Mouse (Mus musculus): Measurements from ENCODE around the gene Amph.

DNA sequence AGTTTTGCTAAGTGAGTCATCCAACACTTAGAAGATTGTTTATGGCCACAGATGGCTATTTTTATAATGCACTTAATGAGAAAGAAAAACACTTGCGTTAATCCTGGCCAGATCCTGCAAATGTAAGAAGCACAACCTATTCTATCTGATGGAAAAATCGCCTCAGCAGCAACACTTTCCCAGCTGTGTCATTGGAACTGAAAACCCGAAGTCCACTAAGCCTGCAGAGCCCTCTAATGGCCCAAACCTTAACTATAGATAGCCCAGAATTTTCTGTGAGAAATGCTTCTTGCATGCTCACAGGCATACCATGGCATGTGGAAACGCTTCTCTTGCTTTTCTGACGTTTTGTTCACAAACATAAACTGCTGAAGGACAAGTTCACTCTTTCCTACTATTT lies 158.4 kb downstream of the Amph start:
- TF ChIP-seq USF1 (IDR thresholded peaks at IDR 0.05; ENCODE audit: low read depth) (no peak), CTCF (IDR thresholded peaks at IDR 0.05; ENCODE audit: control insufficient read depth, insufficient read depth, insufficient read length) (no peak), MAX (IDR thresholded peaks at IDR 0.05) (no peak), MYOG (IDR thresholded peaks at IDR 0.05; ENCODE audit: control insufficient read depth, extremely low read depth, insufficient read length) (no peak), MYOD1 (IDR thresholded peaks at IDR 0.05; ENCODE audit: control insufficient read depth, insufficient read length, low read depth) (no peak), FOSL1 (IDR thresholded peaks at IDR 0.05; ENCODE audit: insufficient read depth, low read length, poor library complexity, severe bottlenecking) (no peak)
